Mouse (Mus musculus) hindbrain, embryonic 16.5 days (tissue): ENCODE measurements at regions not wholly inside any gene's neighbourhood (a gene's known extent, or its start where the extent isn't known, plus 50 kb on each side); places are given as distances from the start of the nearest gene placed in this dataset.

Experiments used
- ATAC-seq: fragments of 200-750 bp; cut with Nextera tagmentation; 2 replicates; pipeline ENCODE4 v1.8.0; 2017; ENCODE audit warnings: moderate TSS enrichment, moderate library complexity
- H3K27ac ChIP-seq: fragments of 300-500 bp; sonication (generic); 2 replicates; pipeline ENCODE4 v1.5.1; 2014; ENCODE audit warnings: low read depth, mild to moderate bottlenecking, control low read depth, low read length, moderate library complexity
- H3K27me3 ChIP-seq: fragments of 300-500 bp; sonication (generic); replicated peaks from 2 replicates; pipeline ENCODE4 v1.6.1; 2014; ENCODE audit warnings: low read length; ENCODE audit not compliant: control insufficient read depth, insufficient read depth
- H3K36me3 ChIP-seq: fragments of 300-500 bp; sonication (generic); 2 replicates; pipeline ENCODE4 v1.6.1; 2014; ENCODE audit warnings: mild to moderate bottlenecking, low read length, moderate library complexity, mixed read lengths; ENCODE audit not compliant: control insufficient read depth, insufficient read depth
- H3K4me1 ChIP-seq: fragments of 300-500 bp; sonication (generic); 2 replicates; pipeline ENCODE4 v1.6.1; 2014; ENCODE audit warnings: low read depth, low read length; ENCODE audit not compliant: control insufficient read depth, insufficient read depth
- H3K4me2 ChIP-seq: fragments of 300-500 bp; sonication (generic); 2 replicates; pipeline ENCODE4 v1.6.1; 2014; ENCODE audit warnings: mild to moderate bottlenecking, low read length, control low read depth, moderate library complexity
- H3K4me3 ChIP-seq: fragments of 300-500 bp; sonication (generic); 2 replicates; pipeline ENCODE4 v1.5.1; 2014; ENCODE audit warnings: mild to moderate bottlenecking, low read length, control low read depth, moderate library complexity
- H3K9ac ChIP-seq: fragments of 300-500 bp; sonication (generic); 2 replicates; pipeline ENCODE4 v1.6.1; 2014; ENCODE audit warnings: low read depth, mild to moderate bottlenecking, control low read depth, low read length, moderate library complexity
- H3K9me3 ChIP-seq: fragments of 300-500 bp; sonication (generic); 2 replicates; pipeline ENCODE4 v1.6.1; 2014; ENCODE audit warnings: mild to moderate bottlenecking, low read length, moderate library complexity; ENCODE audit not compliant: control insufficient read depth
- WGBS: fragments of 180-500 bp; shearing (Covaris S2); extraction: QIAGEN DNeasy Blood & Tissue Kit; methylation state at CpG from one replicate; pipeline ENCODE4 v1.1.7; 2014; 5-methylcytosine and 5-hydroxymethylcytosine counted together

DNA sequence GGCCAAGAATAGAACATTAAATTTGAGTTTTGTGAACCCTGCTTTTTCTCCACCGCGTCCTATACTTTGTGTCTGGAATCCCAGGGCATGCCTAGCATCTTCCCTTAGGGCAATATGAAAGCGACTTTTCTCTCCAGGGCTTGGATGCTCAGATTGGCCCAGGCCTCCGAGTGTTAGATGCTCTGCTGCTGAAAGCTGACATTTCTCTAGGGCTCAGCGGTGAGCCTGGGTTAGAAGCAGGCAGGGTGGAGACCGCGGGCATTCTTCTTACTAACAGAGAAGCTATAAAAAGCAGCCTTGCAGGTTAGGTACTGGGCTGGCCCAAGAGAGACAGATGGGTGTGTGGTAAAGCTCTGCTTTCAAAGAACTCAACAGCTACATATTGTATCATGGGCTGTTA lies 409.8 kb upstream of the Trpc7 start:
- no peaks in the 10 kb centered on the region for H3K36me3 ChIP-seq
- no peak overlapping the region for H3K9ac ChIP-seq
- peaks cover 6% of the 10 kb centered on the region for H3K4me1 ChIP-seq
- no peak overlapping the region for H3K4me2 ChIP-seq
- 91% methylated on average over 7 of the region's 7 CpGs for WGBS
- H3K27ac ChIP-seq, result no peak overlapping the region
- ATAC-seq, result no peak
- H3K4me3 ChIP-seq, result no peak overlapping the region
- no peaks in the 10 kb centered on the region; the same call in 1 of the 2 replicates for H3K9me3 ChIP-seq
- H3K27me3 ChIP-seq, result no peaks in the 10 kb centered on the region

DNA sequence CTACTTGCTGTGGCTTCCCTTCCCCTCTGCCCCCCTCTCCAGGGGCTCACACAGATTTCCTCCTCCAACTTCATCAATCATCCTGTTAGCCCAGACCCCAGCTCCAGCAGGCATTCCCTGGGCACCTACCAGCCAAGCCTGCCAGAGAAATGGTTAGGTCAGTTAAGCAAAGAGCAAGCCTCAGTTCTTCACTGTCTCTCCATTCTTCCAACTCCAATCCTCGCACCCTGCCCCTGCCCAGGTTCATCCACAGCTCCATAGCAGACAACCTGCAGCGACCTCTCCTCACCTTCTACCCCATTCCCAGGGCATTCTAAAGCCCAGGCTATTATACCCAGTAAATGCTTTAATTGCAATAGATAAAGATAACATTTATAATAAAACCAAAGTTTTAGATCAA lies 408.0 kb upstream of the Trpc7 start:
- Histone ChIP-seq H3K27me3 (no peaks in the 10 kb centered on the region), H3K9me3 (no peaks in the 10 kb centered on the region; the same call in 1 of the 2 replicates), H3K4me3 (no peak overlapping the region), H3K9ac (no peak overlapping the region), H3K4me1 (peaks cover 6% of the 10 kb centered on the region), H3K4me2 (no peak overlapping the region), H3K36me3 (no peaks in the 10 kb centered on the region), H3K27ac (no peak overlapping the region)
- no peak for ATAC-seq
- 83% methylated on average over 2 of the region's 2 CpGs for WGBS

GRCm38 (mm10) chr13:57291737-57292490 lies 396.1 kb upstream of the Trpc7 start:
- ATAC-seq, result peak; percentile 42; the same call in 1 of the 2 replicates
- H3K36me3 ChIP-seq, result no peaks in the 10 kb centered on the region
- H3K4me1 ChIP-seq, result no peaks in the 10 kb centered on the region
- H3K9ac ChIP-seq, result no peak overlapping the region
- 65% methylated on average over 9 of the region's 9 CpGs for WGBS
- H3K27me3 ChIP-seq, result no peaks in the 10 kb centered on the region
- no peak overlapping the region for H3K4me2 ChIP-seq
- H3K27ac ChIP-seq, result no peak overlapping the region
- H3K4me3 ChIP-seq, result no peak overlapping the region
- no peaks in the 10 kb centered on the region for H3K9me3 ChIP-seq

GRCm38 (mm10) chr13:57286168-57286567 lies 390.4 kb upstream of the Trpc7 start:
- Histone ChIP-seq H3K9ac (no peak overlapping the region), H3K4me2 (no peak overlapping the region), H3K9me3 (no peaks in the 10 kb centered on the region), H3K4me1 (peaks cover 4% of the 10 kb centered on the region; the same call in 1 of the 2 replicates), H3K4me3 (no peak overlapping the region), H3K36me3 (no peaks in the 10 kb centered on the region), H3K27me3 (no peaks in the 10 kb centered on the region), H3K27ac (no peak overlapping the region)
- 96% methylated on average over 2 of the region's 2 CpGs for WGBS
- no peak for ATAC-seq

DNA sequence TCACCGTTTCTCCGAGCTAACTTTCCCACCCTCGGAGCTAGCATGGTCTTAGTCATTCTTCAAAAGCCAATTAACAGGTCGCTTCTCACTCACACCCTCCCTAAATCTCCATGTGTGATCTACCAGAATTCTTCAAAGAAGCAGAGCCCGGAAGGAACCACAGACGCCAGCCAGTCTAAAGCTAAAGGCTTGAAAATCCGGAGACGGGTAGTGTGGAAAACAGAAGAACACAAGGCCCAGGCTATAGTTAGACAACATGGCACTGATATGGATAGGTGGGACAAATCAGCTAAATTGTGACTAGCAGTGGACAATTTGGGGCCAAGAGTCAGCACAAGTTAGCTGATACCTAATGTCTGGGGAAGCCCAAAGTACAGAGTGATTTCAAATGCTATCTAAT lies 387.0 kb upstream of the Trpc7 start:
- Histone ChIP-seq H3K4me2 (no peak overlapping the region), H3K9ac (no peak overlapping the region), H3K9me3 (no peaks in the 10 kb centered on the region), H3K36me3 (no peaks in the 10 kb centered on the region), H3K4me1 (peaks cover 4% of the 10 kb centered on the region; the same call in 1 of the 2 replicates), H3K27me3 (no peaks in the 10 kb centered on the region), H3K27ac (no peak overlapping the region), H3K4me3 (no peak overlapping the region)
- no peak for ATAC-seq
- WGBS, result 70% methylated on average over 8 of the region's 8 CpGs

DNA sequence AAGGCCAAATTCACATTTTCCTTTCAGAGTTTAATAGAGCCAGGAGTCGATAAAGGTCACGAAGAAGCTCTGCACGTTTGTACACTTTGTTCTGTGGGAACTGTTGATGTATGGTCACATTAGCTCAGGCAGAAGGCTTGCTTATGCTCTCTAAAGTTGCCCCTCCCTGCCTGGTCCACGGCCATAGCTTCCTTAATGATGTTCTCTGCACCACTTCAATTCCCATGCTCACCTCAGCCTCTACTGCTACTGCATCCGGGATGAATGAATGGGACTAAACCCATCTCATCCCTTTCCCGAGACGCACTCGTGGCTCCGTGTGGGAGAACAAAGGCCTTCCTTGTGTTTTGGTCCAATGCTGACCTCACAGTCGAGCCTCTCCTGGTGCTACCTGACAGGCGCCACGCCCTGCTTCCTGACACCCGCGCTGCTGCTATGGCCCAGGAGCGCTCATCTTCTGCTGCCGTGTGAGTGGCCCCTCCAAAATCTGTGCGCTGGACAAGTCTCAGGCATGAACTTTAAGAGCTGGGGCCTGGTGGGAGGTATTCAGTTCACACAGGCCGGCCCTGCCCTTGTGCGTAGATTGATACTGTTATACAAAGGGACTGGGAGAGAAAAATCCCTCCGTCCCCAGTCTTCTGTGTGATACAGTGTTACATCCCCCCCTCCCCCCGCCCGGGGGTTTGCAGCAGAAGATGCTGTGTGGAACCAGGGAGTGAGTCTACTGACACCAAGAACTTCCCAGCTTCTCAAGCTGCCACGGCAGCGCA lies 386.3 kb upstream of the Trpc7 start:
- no peaks in the 10 kb centered on the region for H3K9me3 ChIP-seq
- WGBS, result 57% methylated on average over 24 of the region's 24 CpGs
- no peak overlapping the region for H3K4me2 ChIP-seq
- no peak overlapping the region for H3K9ac ChIP-seq
- H3K36me3 ChIP-seq, result no peaks in the 10 kb centered on the region
- ATAC-seq, result peak; percentile 42
- H3K4me3 ChIP-seq, result no peak overlapping the region
- H3K27me3 ChIP-seq, result no peaks in the 10 kb centered on the region
- no peak overlapping the region; the same call in 1 of the 2 replicates for H3K27ac ChIP-seq
- H3K4me1 ChIP-seq, result peaks cover 4% of the 10 kb centered on the region; the same call in 1 of the 2 replicates

- WGBS, result 14% methylated on average over 3 of the region's 3 CpGs
- no peaks in the 10 kb centered on the region for H3K36me3 ChIP-seq
- H3K9ac ChIP-seq, result no peak overlapping the region
- H3K4me1 ChIP-seq, result peaks cover 4% of the 10 kb centered on the region; the same call in 1 of the 2 replicates
- no peak overlapping the region for H3K27ac ChIP-seq
- no peaks in the 10 kb centered on the region for H3K27me3 ChIP-seq
- no peak overlapping the region for H3K4me3 ChIP-seq
- ATAC-seq, result no peak
- H3K9me3 ChIP-seq, result no peaks in the 10 kb centered on the region
- no peak overlapping the region for H3K4me2 ChIP-seq
Observed at GRCm38 (mm10) chr13:57281504-57281903, 385.7 kb upstream of the Trpc7 start.

GRCm38 (mm10) chr13:57278580-57278979 lies 382.8 kb upstream of the Trpc7 start:
- Histone ChIP-seq H3K9ac (no peak overlapping the region), H3K9me3 (no peaks in the 10 kb centered on the region), H3K4me3 (no peak overlapping the region), H3K27ac (no peak overlapping the region), H3K4me2 (no peak overlapping the region), H3K36me3 (no peaks in the 10 kb centered on the region), H3K4me1 (peaks cover 4% of the 10 kb centered on the region; the same call in 1 of the 2 replicates), H3K27me3 (no peaks in the 10 kb centered on the region)
- 10% methylated on average over 2 of the region's 2 CpGs for WGBS
- no peak for ATAC-seq

DNA sequence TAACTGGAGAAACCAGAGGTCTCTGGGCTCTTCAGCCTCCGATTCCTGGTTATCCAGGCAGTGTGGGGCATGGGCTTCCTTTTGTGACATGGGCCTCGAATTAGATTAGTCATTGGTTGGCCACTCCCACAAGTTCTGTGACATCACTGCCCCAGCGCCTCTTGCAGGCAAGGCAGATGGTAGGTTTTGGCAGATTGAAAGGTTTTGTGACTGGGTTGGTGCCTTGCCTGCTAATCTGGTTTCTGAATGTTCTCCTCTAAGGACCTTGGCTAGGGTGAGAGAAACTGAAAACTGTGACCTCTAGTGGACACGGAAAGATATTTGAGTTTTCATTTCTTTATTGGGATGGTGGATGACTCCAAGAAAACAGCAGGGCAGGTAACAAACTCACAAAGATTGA lies 381.3 kb upstream of the Trpc7 start:
- Histone ChIP-seq H3K27ac (no peak overlapping the region), H3K27me3 (no peaks in the 10 kb centered on the region), H3K4me3 (no peak overlapping the region), H3K9ac (no peak overlapping the region), H3K36me3 (no peaks in the 10 kb centered on the region), H3K9me3 (no peaks in the 10 kb centered on the region), H3K4me1 (peaks cover 2% of the 10 kb centered on the region; the same call in 1 of the 2 replicates), H3K4me2 (no peak overlapping the region)
- ATAC-seq, result no peak
- 48% methylated on average over 4 of the region's 4 CpGs for WGBS
